Mouse (Mus musculus): ENCODE measurements around the gene Trim8.
A peak's percentile ranks its signal among the peaks of the same experiment; 100 is the strongest.

The Trim8 gene

GRCm38 (mm10) chr19:46505646-46506371 is 4.3 kb downstream of the Trim8 start:
- DNase-seq (ENCODE audit: low spot score) = no peak

GRCm38 (mm10) chr19:46506372-46506717 is 4.8 kb downstream of the Trim8 start:
- no peak for DNase-seq (ENCODE audit: low spot score)

GRCm38 (mm10) chr19:46507181-46507581 is 5.7 kb downstream of the Trim8 start:
- DNase-seq (ENCODE audit: low spot score) = no peak

GRCm38 (mm10) chr19:46507806-46508205 is 6.3 kb downstream of the Trim8 start:
- DNase-seq (ENCODE audit: low spot score) = no peak

GRCm38 (mm10) chr19:46508738-46509137 is 7.2 kb downstream of the Trim8 start:
- no peak for DNase-seq (ENCODE audit: low spot score)

GRCm38 (mm10) chr19:46509202-46509601 is 7.7 kb downstream of the Trim8 start:
- DNase-seq (ENCODE audit: low spot score) = no peak

GRCm38 (mm10) chr19:46509736-46510135 is 8.2 kb downstream of the Trim8 start:
- DNase-seq (ENCODE audit: low spot score) = no peak

GRCm38 (mm10) chr19:46510401-46510800 is 8.9 kb downstream of the Trim8 start:
- DNase-seq (ENCODE audit: low spot score) = no peak

GRCm38 (mm10) chr19:46510824-46511223 is 9.3 kb downstream of the Trim8 start:
- DNase-seq (ENCODE audit: low spot score) = no peak

GRCm38 (mm10) chr19:46511263-46511662 is 9.8 kb downstream of the Trim8 start:
- no peak for DNase-seq (ENCODE audit: low spot score)

- DNase-seq (ENCODE audit: low spot score) = no peak
Observed at GRCm38 (mm10) chr19:46514387-46514786, 12.9 kb downstream of the Trim8 start.

- no peak for DNase-seq (ENCODE audit: low spot score)
Observed at GRCm38 (mm10) chr19:46515287-46515821, 13.9 kb downstream of the Trim8 start.

GRCm38 (mm10) chr19:46516667-46517528 is 15.4 kb downstream of the Trim8 start:
- DNase-seq (ENCODE audit: low spot score) = no peak

GRCm38 (mm10) chr19:46517529-46518351 is 16.2 kb downstream of the Trim8 start:
- DNase-seq (ENCODE audit: low spot score) = no peak

GRCm38 (mm10) chr19:46518352-46518787 is 16.9 kb downstream of the Trim8 start:
- no peak for DNase-seq (ENCODE audit: low spot score)

GRCm38 (mm10) chr19:46518828-46519621 is 17.5 kb downstream of the Trim8 start:
- no peak for DNase-seq (ENCODE audit: low spot score)

GRCm38 (mm10) chr19:46521698-46522097 is 20.2 kb downstream of the Trim8 start:
- no peak for DNase-seq (ENCODE audit: low spot score)

- no peak for DNase-seq (ENCODE audit: low spot score)
Observed at GRCm38 (mm10) chr19:46522433-46523044, 21.0 kb downstream of the Trim8 start.

- DNase-seq (ENCODE audit: low spot score) = no peak
Observed at GRCm38 (mm10) chr19:46523131-46523479, 21.6 kb downstream of the Trim8 start.

- DNase-seq (ENCODE audit: low spot score) = peak; percentile 82
Observed at GRCm38 (mm10) chr19:46523480-46524151, 22.1 kb downstream of the Trim8 start.
